Mouse (Mus musculus) erythroblast, embryonic 14.5 days (primary cell): ENCODE results near the gene Tmem147.

Experiments
- GATA1 ChIP-seq: IDR thresholded peaks from 2 replicates; pipeline ENCODE4 v1.6.1; 2012; ENCODE audit warnings: low read length, inconsistent platforms, mixed read lengths
- TAL1 ChIP-seq: IDR thresholded peaks from 3 replicates; pipeline ENCODE4 v1.6.1; 2012; ENCODE audit warnings: low read length, inconsistent platforms, mixed read lengths

GRCm38 (mm10) chr7:30747525-30748204 is 18.3 kb upstream of the Tmem147 start:
- TF ChIP-seq TAL1 = no peak
- no peak for TF ChIP-seq GATA1
